Mouse (Mus musculus): ENCODE data around the gene Smurf2.

DNA sequence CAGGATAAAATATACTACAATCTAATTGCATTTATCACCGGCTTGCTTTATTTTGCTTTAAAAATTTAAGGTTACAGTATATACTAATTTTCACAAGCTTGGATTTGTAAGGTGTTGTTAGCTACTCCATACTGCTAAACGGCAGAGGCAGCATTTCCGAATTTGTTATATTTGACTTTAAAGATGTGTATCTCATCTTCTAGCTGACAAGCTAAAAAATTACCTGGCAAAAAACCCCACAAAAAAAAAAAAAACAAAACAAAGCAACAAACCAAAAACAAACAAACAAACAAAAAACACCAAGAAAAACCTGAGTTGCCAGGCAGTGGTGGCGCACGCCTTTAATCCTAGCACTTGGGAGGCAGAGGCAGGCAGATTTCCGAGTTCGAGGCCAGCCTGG is 142.4 kb downstream of the Smurf2 start:
- TF ChIP-seq POLR2A (IDR thresholded peaks at IDR 0.05; ENCODE audit: extremely low read depth, insufficient read depth, low read length), result no peak
- no peak for TF ChIP-seq CTCF (IDR thresholded peaks at IDR 0.05; ENCODE audit: extremely low read depth, insufficient read depth, low read length)

Measured in cortical plate, adult 2 months (tissue).